ENCODE assay signal across 9 mouse cellular contexts in the genomic region with DNA sequence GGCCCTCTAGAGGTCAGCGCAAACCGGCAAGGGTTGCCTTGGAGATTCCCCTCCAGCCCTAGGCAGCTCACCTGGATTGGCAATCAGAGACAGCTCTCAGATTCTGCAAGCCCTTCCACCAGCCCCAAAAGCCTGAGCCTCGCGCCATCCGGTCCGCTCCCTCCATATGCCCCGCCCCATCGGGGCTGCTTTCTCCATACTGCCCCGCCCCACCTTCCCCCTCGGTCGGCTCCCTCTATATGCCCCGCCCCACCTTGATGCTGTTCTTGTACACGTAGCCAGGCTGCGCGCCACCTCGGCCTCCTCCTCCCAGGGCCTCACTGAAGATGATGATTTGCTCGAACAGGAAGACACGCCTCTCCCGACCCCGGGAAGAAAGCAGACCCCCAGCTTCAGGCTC. TPM values are rescaled to one million over a fixed set of nuclear protein-coding genes. Genes with fewer than 3 reads are reported as not detected.
DNase-seq lines count a peak whose midpoint lies in the region; ATAC-seq and TF ChIP-seq lines count a peak whose summit lies in the region.
"Had no signal": no experiment of that assay in that cellular context is flagged by ENCODE, and none has a peak within 500 bp of the region (broad histone marks: within the 10 kb centered on the region; RNA-seq: fewer than 3 reads in every experiment).

No protein-coding gene starts in this region.

- no peak for DNase-seq in lung, postnatal 10 days
- peak; percentile 68 for DNase-seq in forebrain, embryonic 11.5 days (ENCODE audit: low spot score)
- peak; percentile 71 for DNase-seq in liver
- DNase-seq in cerebellum, adult 2 months: no peak
- DNase-seq in thymus, postnatal 10 days (ENCODE audit: low spot score in 2 of 2): no peak
- DNase-seq: kidney, postnatal 14 days had no signal

- H3K4me1 ChIP-seq in lung, embryonic 15.5 days: peaks cover 33% of the 10 kb centered on the region
- H3K4me1 ChIP-seq in forebrain, embryonic 11.5 days (replicated peaks; ENCODE audit: control insufficient read depth, insufficient read depth, low read length): peaks cover 10% of the 10 kb centered on the region
- H3K4me1 ChIP-seq in stomach, embryonic 15.5 days: peaks cover 19% of the 10 kb centered on the region
- no peaks in the 10 kb centered on the region for H3K4me1 ChIP-seq in cerebellum, adult 2 months (ENCODE audit: control insufficient read depth, insufficient read depth, low read length)

- TF ChIP-seq CTCF in cerebellum, adult 2 months (IDR thresholded peaks at IDR 0.05; ENCODE audit: borderline replicate concordance, insufficient read depth, low read depth, low read length): no peak

- H3K9me3 ChIP-seq in lung, embryonic 15.5 days: no peaks in the 10 kb centered on the region
- H3K9me3 ChIP-seq in forebrain, embryonic 11.5 days (ENCODE audit: control insufficient read depth, low read length): no peaks in the 10 kb centered on the region
- no peaks in the 10 kb centered on the region for H3K9me3 ChIP-seq in stomach, embryonic 15.5 days

- H3K4me2 ChIP-seq in lung, embryonic 15.5 days: peak overlapping the region; percentile 37
- 0 out of 2 replicates have a peak overlapping the region, but pooled peaks have one; percentile 0 for H3K4me2 ChIP-seq in forebrain, embryonic 11.5 days (ENCODE audit: low read depth, low read length, severe bottlenecking)
- peak overlapping the region; percentile 33 for H3K4me2 ChIP-seq in stomach, embryonic 15.5 days

- H3K4me3 ChIP-seq in lung, embryonic 15.5 days: no peak overlapping the region
- no peak overlapping the region for H3K4me3 ChIP-seq in forebrain, embryonic 11.5 days (ENCODE audit: low read depth, low read length)
- peak overlapping the region; percentile 3; the same call in 1 of the 2 replicates for H3K4me3 ChIP-seq in stomach, embryonic 15.5 days (replicated peaks)
- no peak overlapping the region for H3K4me3 ChIP-seq in cerebellum, adult 2 months (replicated peaks; ENCODE audit: insufficient read depth, low read depth, low read length)

- peaks cover 68% of the 10 kb centered on the region for H3K27me3 ChIP-seq in lung, embryonic 15.5 days
- H3K27me3 ChIP-seq in forebrain, embryonic 11.5 days (ENCODE audit: control insufficient read depth, insufficient read depth, low read length): peaks cover 25% of the 10 kb centered on the region
- peaks cover 38% of the 10 kb centered on the region for H3K27me3 ChIP-seq in stomach, embryonic 15.5 days (replicated peaks)
- no peaks in the 10 kb centered on the region for H3K27me3 ChIP-seq in cerebellum, adult 2 months (ENCODE audit: control insufficient read depth, insufficient read depth, low read length)

- no peak overlapping the region for H3K27ac ChIP-seq in lung, embryonic 15.5 days
- H3K27ac ChIP-seq in forebrain, embryonic 11.5 days (ENCODE audit: low read depth, low read length): no peak overlapping the region
- H3K27ac ChIP-seq in stomach, embryonic 15.5 days: no peak overlapping the region
- no peak overlapping the region for H3K27ac ChIP-seq in cerebellum, adult 2 months (ENCODE audit: insufficient read depth, low read length)

- no peak for TF ChIP-seq POLR2A in cerebellum, adult 2 months (IDR thresholded peaks at IDR 0.05; ENCODE audit: borderline replicate concordance, insufficient read depth, low read length)

- 29% methylated on average over 20 of the region's 20 CpGs for WGBS in lung, embryonic 15.5 days
- 8% methylated on average over 20 of the region's 20 CpGs for WGBS in forebrain, embryonic 11.5 days
- WGBS in stomach, embryonic 15.5 days: 21% methylated on average over 20 of the region's 20 CpGs
- WGBS in cerebellum, adult 2 months: 38% methylated on average over 20 of the region's 20 CpGs

- H3K9ac ChIP-seq in lung, embryonic 15.5 days: no peak overlapping the region
- H3K9ac ChIP-seq in forebrain, embryonic 11.5 days (ENCODE audit: low read length): no peak overlapping the region
- H3K9ac ChIP-seq in stomach, embryonic 15.5 days: no peak overlapping the region

- no peak for ATAC-seq in lung, embryonic 15.5 days (ENCODE audit: borderline replicate concordance, extremely low read depth, low FRiP score, low TSS enrichment)
- ATAC-seq in forebrain, embryonic 11.5 days (replicated peaks; ENCODE audit: low FRiP score): no peak
- 0 out of 2 replicates have a peak, but pooled peaks have one; percentile 16 for ATAC-seq in stomach, embryonic 15.5 days (ENCODE audit: insufficient read depth, low FRiP score, low read depth)
- ATAC-seq in frontal cortex, adult (ENCODE audit: low TSS enrichment): no peak

- H3K36me3 ChIP-seq in lung, embryonic 15.5 days: peaks cover 19% of the 10 kb centered on the region; the same call in 1 of the 2 replicates
- peaks cover 6% of the 10 kb centered on the region; the same call in 1 of the 2 replicates for H3K36me3 ChIP-seq in forebrain, embryonic 11.5 days (ENCODE audit: control insufficient read depth, insufficient read depth, low read length)
- H3K36me3 ChIP-seq in stomach, embryonic 15.5 days: peaks cover 17% of the 10 kb centered on the region; the same call in 1 of the 2 replicates

RNA-seq across cellular contexts. Expression of gene Slc26a10, which starts 3.3 kb away (rescaled TPM):
- 0.86 and 0.93 TPM in 2 replicates for polyA plus RNA-seq in lung, embryonic 15.5 days (2015; fragmentation: Nextera tagmentation; extraction: Ambion mirVana)
- 0.93 and 1.1 TPM in 2 replicates for polyA plus RNA-seq in forebrain, embryonic 11.5 days (2014; fragmentation: Nextera tagmentation; extraction: Ambion mirVana)
- 1.1 and 1.3 TPM in 2 replicates for polyA plus RNA-seq in stomach, embryonic 15.5 days (2015; fragmentation: Nextera tagmentation; extraction: Ambion mirVana)
- polyA plus RNA-seq in cerebellum, adult 2 months (2012; rRNA removed): 3.1 and 3.3 TPM in 2 replicates

RNA-seq across cellular contexts. Expression of gene Arhgef25, which starts 6.1 kb away (rescaled TPM):
- polyA plus RNA-seq in lung, embryonic 15.5 days (2015; fragmentation: Nextera tagmentation; extraction: Ambion mirVana): 55.4 and 59.0 TPM in 2 replicates
- 31.6 and 33.5 TPM in 2 replicates for polyA plus RNA-seq in forebrain, embryonic 11.5 days (2014; fragmentation: Nextera tagmentation; extraction: Ambion mirVana)
- polyA plus RNA-seq in stomach, embryonic 15.5 days (2015; fragmentation: Nextera tagmentation; extraction: Ambion mirVana): 65.9 and 69.9 TPM in 2 replicates
- 105 and 117 TPM in 2 replicates for polyA plus RNA-seq in cerebellum, adult 2 months (2012; rRNA removed)

RNA-seq across cellular contexts. Expression of gene Dtx3, which starts 11.8 kb away (rescaled TPM):
- polyA plus RNA-seq in lung, embryonic 15.5 days (2015; fragmentation: Nextera tagmentation; extraction: Ambion mirVana): 73.9 and 82.6 TPM in 2 replicates
- polyA plus RNA-seq in forebrain, embryonic 11.5 days (2014; fragmentation: Nextera tagmentation; extraction: Ambion mirVana): 157 and 170 TPM in 2 replicates
- polyA plus RNA-seq in stomach, embryonic 15.5 days (2015; fragmentation: Nextera tagmentation; extraction: Ambion mirVana): 90.4 and 106 TPM in 2 replicates
- 321 and 339 TPM in 2 replicates for polyA plus RNA-seq in cerebellum, adult 2 months (2012; rRNA removed)

RNA-seq across cellular contexts. Expression of gene B4galnt1, which starts 18.7 kb away (rescaled TPM):
- polyA plus RNA-seq in lung, embryonic 15.5 days (2015; fragmentation: Nextera tagmentation; extraction: Ambion mirVana): 2.8 and 3.6 TPM in 2 replicates
- 7.8 and 8.4 TPM in 2 replicates for polyA plus RNA-seq in forebrain, embryonic 11.5 days (2014; fragmentation: Nextera tagmentation; extraction: Ambion mirVana)
- polyA plus RNA-seq in stomach, embryonic 15.5 days (2015; fragmentation: Nextera tagmentation; extraction: Ambion mirVana): 29.4 and 31.4 TPM in 2 replicates
- 81.9 and 83.6 TPM in 2 replicates for polyA plus RNA-seq in cerebellum, adult 2 months (2012; rRNA removed)

RNA-seq across cellular contexts. Expression of gene Pip4k2c, which starts 27.6 kb away (rescaled TPM):
- 24.4 and 27.2 TPM in 2 replicates for polyA plus RNA-seq in lung, embryonic 15.5 days (2015; fragmentation: Nextera tagmentation; extraction: Ambion mirVana)
- 16.4 and 17.2 TPM in 2 replicates for polyA plus RNA-seq in forebrain, embryonic 11.5 days (2014; fragmentation: Nextera tagmentation; extraction: Ambion mirVana)
- 29.9 and 32.3 TPM in 2 replicates for polyA plus RNA-seq in stomach, embryonic 15.5 days (2015; fragmentation: Nextera tagmentation; extraction: Ambion mirVana)
- 58.8 and 64.1 TPM in 2 replicates for polyA plus RNA-seq in cerebellum, adult 2 months (2012; rRNA removed)

Comparison
In these comparisons a context has a peak if more than half of its experiments do, and no peak if none do; other contexts are left out.
1. DNase-seq: peak in forebrain, embryonic 11.5 days (single experiment) and liver (single experiment); none in lung, postnatal 10 days (single experiment), cerebellum, adult 2 months (0 of 2) and thymus, postnatal 10 days (0 of 2).
2. Peak in every context shown above with its lines, with median percentiles within 50 percentile points of each other: H3K4me2 ChIP-seq.